Mouse (Mus musculus): ENCODE data around the gene Arhgap15. TPM values are rescaled to one million over a fixed set of nuclear protein-coding genes. Genes with fewer than 3 reads are reported as not detected.

Gene Arhgap15
- total RNA-seq, 2 experiments from 2014 or later, result 9.4 to 9.8 TPM

DNA sequence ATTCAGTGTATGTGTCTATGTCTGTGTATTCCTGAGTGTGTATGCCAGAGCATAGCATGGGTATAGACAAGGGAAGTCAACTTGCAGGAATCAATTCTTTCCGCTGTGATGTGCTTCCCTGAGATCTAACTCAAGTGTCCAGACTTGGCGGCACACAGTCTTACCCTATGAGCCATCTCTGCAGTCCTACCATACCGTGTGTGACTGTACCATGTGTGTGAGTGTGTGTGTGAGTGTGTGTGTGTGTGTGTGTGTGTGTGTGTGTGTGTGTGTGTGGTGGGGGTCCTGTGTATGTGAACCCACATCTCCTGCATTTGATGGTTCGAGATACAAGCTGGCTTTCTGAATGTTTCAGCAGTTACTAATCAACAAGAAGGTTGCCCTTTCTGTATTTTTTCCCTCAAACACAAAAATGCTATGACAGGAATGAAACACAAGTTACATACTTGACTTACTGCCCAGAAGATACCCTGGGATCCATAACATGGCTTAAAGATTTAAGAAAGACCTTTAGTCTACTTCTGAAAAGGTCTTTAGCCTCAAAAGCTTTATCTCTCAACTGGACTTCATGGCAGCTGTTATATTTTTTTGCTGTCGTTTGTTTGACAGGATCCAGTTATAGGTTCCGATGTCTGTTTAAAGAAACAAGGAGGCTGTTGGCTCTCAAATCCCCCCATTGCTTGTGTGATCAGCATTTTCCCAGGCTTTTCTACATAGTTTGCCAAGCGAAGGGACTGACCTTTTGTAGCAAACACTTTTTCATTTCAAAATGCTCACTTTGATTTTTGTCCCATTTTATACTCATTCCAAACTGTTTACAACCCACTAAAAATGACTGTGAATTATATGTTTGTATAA lies 397.7 kb downstream of the Arhgap15 start:
- DNase-seq (ENCODE audit: extremely low spot score in 1 of 2, low spot score in 1 of 2), result no peak

DNA sequence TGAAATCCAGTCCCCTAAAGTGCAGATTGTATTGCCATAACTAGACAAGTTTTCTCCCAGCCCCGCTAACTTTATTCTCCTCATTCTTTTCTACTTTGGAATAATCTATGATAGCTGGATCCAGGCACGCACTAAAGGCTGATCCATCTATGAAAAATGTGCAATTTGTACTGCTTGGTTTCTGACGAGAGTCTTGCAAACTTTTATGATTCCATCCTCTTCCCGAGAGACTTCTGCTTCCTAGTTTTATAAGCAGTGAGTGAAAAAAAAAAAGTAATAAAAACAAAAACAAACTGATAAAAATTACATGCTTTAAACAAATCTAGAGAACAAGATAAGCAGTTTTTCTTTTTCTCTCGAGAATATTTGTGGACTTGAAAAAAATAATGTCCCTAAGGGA lies 398.9 kb downstream of the Arhgap15 start:
- no peak for DNase-seq (ENCODE audit: extremely low spot score in 1 of 2, low spot score in 1 of 2)

DNA sequence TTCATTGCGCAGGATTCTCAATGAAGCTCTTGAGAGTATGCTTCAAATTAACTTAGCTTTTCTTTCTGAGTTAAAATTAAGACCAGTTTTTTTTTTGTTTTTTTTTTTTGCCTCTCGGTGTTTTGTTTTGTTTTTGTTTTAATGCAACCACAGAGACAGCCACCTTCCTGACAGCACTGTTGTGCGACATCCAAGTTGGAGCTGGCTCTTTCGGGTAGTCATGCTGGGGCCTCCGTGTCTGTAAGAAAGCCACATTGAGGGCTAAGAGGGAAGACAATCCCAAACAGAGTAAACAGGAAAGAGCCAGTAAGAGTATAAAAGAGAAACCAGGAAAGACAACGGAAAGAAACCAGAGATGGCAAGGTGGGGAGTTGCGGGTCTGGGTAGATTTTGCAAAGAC lies 399.3 kb downstream of the Arhgap15 start:
- no peak for DNase-seq (ENCODE audit: extremely low spot score in 1 of 2, low spot score in 1 of 2)

DNA sequence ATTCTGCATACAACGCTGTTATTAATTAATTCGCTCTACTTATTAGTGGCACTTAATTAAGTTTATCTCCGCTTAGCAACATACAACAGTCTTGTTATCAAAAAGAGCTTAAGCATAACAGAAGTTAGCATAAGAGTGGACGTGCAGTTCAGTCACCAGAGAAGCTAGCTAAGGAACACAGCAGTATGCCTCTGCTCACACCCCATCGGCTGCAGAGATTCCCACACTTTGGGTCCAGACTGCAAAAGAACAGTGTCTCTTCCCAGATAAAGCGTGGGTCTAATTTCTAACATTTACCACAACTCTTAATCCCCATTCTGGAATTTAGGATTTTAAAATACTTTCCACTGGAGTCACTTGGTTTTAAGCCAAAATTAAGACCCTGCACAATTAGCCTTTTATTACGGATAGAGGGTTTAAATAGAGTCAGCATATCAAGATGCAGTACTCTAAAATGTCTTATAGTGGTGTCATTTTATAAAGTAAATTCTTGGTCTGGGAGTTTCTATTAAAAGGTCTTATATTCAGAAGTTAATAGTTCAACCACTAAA lies 400.0 kb downstream of the Arhgap15 start:
- no peak for DNase-seq (ENCODE audit: extremely low spot score in 1 of 2, low spot score in 1 of 2)

DNA sequence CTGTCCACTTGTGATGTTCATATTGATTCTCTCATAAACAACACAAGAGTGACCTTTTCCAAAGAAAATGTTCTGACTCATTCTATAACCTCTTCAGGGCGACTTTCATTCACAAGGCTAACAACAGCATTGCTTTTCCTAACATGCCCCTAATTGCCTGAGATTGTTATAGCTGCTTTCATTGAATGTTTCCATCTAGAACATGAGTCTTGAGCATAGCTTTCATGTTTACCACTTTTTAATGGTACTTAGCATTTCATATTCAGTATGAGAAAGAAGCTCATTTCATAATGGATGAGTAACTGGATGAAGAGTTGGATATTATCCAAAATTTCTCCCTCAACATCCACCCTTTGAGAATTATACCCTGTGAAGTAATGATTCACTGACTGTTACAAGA lies 403.7 kb downstream of the Arhgap15 start:
- no peak for DNase-seq (ENCODE audit: extremely low spot score in 1 of 2, low spot score in 1 of 2)

DNA sequence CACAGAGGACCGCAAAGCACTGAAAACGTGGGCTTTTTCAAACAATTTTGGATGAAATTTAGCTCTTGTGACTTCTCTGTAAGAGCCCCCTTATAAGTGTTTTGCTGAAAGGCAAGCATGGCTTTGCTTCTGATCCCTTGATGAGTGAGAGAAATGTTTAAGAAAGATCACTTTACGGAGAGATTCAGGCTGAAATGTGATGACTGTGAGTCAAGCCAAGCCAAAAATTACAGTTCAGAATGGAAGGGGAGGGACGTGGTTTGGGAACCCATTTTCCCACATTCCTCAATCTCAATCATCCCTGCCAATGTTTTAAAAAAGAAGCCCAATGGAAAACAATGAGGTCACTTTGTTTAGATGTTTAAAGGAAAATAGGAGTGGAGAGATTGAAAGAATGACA lies 411.7 kb downstream of the Arhgap15 start:
- no peak for DNase-seq (ENCODE audit: extremely low spot score in 1 of 2, low spot score in 1 of 2)

DNA sequence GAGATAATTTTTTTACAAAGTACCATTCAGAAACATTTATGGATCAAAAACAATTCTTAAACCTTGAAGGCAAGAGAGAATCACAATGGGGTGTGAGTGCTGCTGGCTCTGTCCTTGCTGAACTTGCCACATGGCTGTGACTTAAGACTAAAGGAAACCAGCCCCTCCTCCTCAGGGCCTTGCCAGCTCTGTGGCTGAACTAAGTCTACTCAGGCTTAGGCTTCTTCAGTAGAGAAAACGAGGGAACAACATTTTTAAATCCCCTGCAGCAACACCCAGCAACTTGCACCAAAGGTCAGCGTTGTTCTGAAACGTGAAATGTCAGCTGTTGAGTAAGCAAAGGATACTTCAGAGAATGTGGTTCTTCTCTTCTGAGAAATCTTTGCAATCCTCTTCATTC lies 417.2 kb downstream of the Arhgap15 start:
- DNase-seq (ENCODE audit: extremely low spot score in 1 of 2, low spot score in 1 of 2), result no peak

DNA sequence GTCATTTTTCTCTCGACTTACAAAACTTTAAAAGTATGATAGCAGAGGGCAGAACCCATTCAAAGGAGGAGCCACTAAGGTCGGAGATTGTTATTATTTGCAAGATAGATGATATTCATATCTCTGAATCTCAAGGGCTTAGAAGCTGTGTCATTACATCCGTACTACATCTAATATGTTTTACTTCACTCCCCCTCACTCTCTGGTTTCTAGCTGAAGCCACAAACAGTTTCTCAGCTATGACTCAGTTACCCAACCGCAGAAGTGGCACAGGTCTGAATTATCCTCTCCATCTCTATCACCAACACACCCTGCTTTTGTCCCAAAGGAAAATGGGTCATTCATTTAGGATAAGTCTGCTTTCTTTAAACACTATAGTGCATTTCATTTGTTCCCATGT lies 418.1 kb downstream of the Arhgap15 start:
- no peak for DNase-seq (ENCODE audit: extremely low spot score in 1 of 2, low spot score in 1 of 2)

DNA sequence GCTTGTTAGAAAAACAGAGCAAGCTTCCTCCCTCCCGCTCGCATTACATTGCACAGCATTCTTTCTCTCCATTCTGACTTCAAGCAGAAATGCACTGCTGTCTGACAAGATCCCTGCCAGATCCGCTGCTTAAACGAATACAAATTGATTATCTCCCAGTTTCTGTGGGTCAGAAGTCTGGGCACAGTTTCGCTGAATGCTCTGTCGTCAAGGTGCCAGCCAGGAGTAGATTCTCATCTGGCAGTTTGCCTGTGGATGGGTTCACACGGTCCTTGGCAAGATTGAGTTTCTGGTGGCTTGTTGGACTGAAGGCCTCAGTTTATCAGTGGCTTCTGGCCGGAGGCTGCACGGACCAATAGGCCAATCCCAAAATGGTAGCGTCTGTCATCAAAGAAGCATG lies 435.9 kb downstream of the Arhgap15 start:
- no peak for DNase-seq (ENCODE audit: extremely low spot score in 1 of 2, low spot score in 1 of 2)

DNA sequence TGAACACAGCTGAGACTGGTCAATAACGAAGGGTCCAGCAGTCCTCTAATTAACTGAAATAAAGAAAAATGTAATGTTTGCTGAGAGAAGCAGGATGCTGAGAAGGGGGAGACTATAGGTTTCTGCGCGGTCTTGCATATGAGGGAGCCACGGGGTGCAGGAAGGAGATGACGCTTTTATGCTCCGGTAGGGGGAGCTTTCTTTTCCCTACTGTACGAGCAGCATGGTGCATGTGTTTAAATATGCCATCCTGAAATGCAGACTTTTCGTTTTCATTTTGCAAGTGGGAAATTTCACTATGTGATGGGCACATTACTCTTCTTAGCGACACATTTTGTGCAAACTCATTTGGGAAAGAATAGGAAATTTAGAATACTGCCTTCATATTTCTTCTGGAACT lies 442.1 kb downstream of the Arhgap15 start:
- DNase-seq (ENCODE audit: extremely low spot score in 1 of 2, low spot score in 1 of 2), result no peak

DNA sequence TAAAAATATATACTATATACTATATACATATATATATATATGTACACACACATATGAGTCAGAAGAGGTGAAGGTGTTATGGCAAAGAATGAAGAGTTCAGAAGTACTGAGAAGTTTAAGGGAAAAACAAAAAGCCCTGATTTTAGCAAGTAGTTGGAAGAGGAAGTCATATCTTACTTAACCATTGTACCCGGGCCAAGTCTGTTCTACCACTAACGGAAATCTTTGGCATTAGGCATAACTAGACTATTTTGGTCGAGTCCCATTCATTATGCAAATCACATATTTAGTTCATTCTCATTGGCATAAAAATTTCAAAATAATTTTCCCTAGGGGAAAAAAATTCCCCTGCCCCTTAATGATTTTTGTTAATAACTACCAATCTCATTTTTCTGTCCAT lies 443.4 kb downstream of the Arhgap15 start:
- DNase-seq (ENCODE audit: extremely low spot score in 1 of 2, low spot score in 1 of 2), result no peak

DNA sequence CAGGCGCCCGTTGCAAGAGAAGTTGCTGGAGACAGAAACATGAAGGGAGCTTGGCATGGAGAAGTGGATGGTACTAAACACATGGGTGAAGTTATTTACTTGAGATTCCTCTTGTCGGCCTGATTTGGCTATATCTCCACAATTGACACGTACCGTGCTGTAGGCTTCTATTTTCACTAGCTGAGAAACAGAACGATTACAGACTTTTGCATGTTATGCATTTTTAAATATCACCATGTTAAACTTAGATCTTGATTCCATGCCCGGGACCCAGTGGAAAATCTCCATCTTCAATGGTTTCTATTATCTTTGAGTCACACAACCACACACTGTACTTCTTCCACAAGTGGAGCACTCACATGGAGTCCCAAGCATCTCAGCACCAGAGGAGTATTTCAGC lies 466.9 kb downstream of the Arhgap15 start:
- no peak for DNase-seq (ENCODE audit: extremely low spot score in 1 of 2, low spot score in 1 of 2)

DNA sequence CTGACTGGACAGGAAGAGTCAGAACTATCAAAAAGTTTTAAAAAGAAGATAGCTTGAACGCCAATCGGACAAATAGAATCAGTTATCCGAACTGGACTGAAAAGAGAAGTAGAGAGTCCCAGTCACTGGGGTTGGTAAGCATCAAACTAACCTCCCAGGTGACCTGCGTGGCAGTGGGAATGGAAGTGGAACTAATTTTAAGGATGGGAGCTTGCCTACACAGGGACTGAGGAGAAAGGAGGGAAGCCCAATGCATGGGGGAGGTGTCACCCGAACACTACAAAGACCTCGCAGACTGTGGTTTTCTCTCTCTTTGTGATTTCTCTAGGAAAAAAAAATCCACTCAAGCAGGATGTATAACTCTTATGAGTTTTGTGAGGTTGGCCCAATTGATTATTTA lies 469.2 kb downstream of the Arhgap15 start:
- no peak for DNase-seq (ENCODE audit: extremely low spot score in 1 of 2, low spot score in 1 of 2)

DNA sequence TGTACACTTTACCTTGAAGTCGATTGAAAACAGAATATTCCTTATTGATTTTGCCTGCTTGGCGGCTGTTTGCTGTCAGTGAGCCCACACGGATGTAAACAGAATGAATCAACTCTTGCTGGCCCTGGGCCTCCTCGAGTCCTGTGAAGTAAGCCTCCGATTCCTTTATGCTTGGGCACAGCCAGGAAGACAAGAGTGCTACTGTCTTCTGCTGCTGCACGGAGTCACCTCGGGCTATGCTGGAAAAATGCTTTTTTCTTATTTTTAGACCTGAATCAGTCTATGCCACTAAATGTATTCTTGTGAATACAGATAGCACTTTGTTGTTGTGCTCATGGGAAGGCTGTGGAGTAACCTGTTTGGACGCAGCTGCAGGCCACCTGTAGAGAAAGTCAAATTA lies 469.7 kb downstream of the Arhgap15 start:
- DNase-seq (ENCODE audit: extremely low spot score in 1 of 2, low spot score in 1 of 2), result no peak

DNA sequence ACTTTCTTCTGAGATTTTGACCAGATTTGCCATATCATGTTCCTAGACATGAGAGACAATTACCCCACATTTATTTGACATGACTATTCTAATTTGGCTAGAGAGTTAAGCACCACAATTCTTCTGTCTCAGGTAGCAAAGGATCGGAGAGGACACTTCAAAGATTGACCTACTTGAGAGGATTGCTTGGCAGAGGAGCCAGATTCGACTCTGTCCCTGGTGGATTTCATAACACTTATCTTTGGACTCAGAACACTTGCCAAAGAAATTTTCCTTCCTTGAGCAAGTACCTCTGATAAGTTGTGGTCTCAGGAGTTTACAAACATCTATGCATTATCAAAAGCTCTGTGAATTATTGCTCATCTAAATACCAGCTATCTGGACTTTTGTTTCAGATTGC lies 473.1 kb downstream of the Arhgap15 start:
- DNase-seq (ENCODE audit: extremely low spot score in 1 of 2, low spot score in 1 of 2), result no peak

DNA sequence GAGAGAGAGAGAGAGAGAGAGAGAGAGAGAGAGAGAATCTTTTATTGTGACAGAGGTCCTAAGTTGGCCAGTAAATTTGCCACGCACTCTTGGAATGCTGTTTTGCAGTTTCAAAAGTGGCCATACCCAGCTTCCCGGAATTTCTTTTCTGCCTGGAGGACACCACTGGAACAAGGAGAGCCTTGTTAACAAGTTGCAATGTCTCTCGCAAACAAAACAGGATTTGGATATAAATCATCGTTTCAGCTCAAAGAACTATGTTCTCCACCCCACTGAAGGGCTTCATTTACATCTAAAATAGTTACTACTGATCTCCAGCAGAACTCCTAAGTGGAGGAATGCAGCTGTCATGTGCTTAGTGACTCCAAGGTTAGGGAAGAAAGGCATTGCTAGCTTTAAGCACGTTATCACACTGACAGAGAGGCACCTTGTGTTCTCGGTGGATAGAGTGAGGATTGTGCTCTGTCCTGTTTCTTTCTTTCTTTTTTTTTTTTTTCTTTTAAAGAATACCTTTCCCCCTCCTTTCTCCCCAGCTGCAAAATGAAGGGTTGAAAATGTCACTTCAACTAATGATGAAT lies 473.6 kb downstream of the Arhgap15 start:
- no peak for DNase-seq (ENCODE audit: extremely low spot score in 1 of 2, low spot score in 1 of 2)

DNA sequence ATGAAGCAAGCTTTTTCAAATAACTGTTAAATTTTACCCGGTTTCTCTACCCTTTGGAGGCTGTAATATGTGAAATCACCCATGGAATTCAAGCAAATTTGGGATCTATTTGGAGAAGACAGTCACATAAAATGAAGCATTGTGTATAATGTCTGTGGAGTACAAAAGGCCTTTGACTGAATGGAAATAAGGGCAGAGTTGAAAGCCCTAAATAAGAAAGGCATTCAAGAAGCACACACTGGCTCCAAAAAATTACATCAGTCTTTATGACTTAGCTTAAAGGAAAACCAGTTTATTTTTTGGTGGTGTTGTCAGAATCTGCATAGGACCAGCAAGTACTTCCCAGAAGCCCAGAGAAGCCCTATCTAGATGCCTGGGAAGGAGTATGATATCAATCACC lies 486.2 kb downstream of the Arhgap15 start:
- no peak for DNase-seq (ENCODE audit: extremely low spot score in 1 of 2, low spot score in 1 of 2)

DNA sequence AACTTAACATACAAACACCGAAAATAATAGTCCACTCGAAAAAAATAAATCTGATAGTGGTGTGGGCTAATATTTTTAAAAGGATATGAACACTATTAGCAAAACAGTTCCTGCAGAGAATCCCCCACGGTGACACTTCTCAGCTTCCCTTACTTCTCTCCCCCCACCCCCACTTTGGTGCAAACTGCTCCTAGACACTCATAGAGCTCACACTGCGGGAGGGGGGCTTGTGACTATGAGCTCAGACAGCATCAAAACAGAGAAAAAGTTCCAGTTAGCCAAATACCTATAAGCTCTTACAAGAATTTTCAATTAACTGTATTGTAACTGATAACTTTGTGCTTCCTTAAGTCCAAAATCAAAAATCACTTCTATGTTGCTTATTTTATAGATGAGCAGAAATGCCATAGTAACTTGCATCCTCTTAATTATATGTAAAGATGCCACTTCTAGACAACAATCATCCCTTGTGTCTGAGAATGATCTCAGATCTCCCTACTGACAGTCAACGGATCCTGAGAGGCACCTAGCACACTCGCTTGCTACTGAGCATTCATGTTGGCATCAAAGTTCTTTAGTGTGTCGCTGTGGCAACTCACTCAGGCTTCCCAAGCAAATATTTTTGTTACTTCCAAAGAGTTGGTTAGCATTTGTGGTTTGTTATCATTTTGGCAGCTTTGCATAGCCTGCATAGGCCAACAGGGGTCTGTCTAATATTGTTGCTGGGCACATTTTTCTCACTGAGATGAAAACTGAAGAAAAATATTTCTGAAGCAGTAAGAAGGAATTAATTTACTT lies 493.2 kb downstream of the Arhgap15 start:
- no peak for DNase-seq (ENCODE audit: extremely low spot score in 1 of 2, low spot score in 1 of 2)

DNA sequence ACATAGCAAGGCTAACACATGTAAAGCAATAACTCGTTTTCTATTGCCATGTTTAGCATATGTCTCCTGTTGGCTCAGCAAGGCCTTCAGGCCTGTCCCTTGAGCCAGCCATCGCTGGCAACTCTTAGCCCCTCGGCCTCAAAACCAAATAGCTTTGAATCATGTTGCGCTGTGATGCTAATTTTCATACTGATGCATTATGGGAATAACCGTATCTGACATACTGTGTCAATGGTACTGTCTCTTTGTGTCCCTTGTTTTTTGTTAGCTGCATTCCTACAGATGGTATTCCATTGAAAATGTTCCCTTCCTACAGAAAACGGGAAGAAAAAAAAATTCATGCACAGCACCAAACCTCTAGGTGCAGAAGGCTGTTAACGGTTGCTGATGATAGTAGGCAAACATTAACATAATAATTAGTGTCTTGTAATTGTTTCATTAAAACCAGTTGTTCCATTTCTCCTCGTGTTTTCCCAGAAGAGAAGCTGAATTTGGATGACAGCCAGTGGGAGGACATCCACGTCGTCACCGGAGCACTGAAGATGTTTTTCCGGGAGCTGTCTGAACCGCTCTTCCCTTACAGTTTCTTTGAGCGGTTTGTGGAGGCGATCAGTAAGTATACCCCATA lies 494.1 kb downstream of the Arhgap15 start:
- DNase-seq (ENCODE audit: extremely low spot score in 1 of 2, low spot score in 1 of 2), result peak in 1 of 2 experiments; percentile 10

DNA sequence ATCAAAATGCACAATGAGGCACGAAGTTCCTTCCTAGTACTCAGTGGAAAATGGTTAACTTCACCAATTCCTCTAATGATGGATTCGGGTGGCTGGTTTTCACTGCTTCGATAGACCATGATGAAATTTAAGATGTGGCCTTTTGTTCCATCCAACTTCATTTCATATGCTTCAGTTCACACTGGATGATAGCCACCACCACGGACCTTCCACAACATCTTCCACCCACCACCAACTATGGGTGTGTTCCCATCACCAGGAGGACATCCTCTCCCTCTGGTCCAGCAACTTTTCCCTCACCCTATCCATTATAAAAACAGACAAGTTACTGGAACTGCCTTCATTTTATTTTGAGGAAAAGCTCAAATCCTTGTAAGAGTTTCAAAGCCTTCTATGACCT lies 506.7 kb downstream of the Arhgap15 start:
- no peak for DNase-seq (ENCODE audit: extremely low spot score in 1 of 2, low spot score in 1 of 2)

DNA sequence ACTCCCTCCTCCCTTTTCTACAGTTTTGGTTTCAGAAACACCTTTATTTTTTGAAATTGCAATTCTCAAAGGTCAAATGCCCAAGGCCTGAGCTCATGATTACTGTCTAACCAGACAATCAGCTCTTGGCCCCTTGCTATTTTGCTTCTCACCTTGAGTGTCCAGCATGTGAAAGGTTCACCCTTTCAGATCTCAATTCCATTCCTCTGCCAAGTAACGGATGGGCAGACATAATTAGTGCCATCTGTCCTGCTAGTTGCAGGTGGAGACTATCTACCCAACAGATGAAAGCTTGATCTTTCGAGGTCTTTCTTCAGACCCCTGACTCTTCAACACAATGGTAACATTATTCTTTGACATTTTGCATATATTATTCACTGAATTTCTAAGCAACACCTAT lies 509.3 kb downstream of the Arhgap15 start:
- no peak for DNase-seq (ENCODE audit: extremely low spot score in 1 of 2, low spot score in 1 of 2)

All from layer of hippocampus, postnatal 25 days (tissue).